Mouse (Mus musculus) thymus, postnatal 0 days (tissue): Measurements from ENCODE around the gene Six4. TPM values are rescaled to one million over a fixed set of nuclear protein-coding genes. Genes with fewer than 3 reads are reported as not detected.
"Not testable (repeated sequence)": the region's sequence is repeated elsewhere in the genome, so short reads cannot be mapped to it uniquely, and the experiment has no call there.

Experiments used
- DNase-seq: peaks from one replicate; pipeline ENCODE4 v3.0.0-alpha.2; 2015; ENCODE audit warnings: low spot score
- polyA plus RNA-seq: library from polyadenylated mRNA; unstranded; fragments of >200 nt; fragmentation: Nextera tagmentation; extraction: Ambion mirVana; gene quantifications from 2 replicates; pipeline ENCODE4 v1.2.1, GENCODE M21; 2015

Six4 gene
- polyA plus RNA-seq, 1 experiment from 2014 or later: 1.8 TPM

DNA sequence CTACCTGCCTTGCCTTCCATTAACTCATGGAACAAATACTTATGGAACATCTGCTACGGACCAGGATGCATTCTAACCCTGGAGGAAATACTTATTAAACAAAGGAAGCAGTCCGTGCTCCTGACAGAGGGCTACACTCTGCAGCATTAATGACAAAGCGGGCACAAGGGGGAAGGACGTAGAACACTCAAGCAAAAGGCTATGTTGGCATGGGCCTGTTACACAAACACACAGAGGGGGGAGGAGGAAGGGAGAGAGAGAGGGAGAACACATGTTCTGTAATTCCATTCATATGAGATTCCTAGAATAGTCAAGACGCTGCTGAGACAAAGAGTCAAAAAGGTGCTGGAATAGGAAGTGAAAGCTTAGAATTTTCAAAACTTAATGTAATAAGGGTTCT lies 24.8 kb downstream of the Six4 start:
- no peak for DNase-seq

DNA sequence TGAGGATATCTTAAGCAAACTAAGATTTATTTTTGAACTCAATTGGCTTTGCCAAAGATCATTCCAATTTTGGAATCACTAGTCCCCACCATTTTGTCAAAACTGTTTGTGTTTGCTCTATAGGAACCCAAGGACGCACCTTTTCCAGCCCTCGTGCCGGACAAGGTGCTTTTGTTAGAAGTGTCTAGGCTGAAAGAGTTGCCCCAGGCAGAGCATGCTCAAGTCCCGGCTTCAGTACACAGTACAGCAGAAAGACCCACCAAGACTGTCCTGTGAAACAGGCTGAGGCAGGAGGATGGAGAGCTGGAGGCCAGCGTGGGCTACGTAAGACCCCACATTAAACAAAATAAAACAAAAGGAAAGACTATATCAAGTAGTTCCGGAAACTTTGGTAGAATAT lies 26.2 kb downstream of the Six4 start:
- DNase-seq: no peak

DNA sequence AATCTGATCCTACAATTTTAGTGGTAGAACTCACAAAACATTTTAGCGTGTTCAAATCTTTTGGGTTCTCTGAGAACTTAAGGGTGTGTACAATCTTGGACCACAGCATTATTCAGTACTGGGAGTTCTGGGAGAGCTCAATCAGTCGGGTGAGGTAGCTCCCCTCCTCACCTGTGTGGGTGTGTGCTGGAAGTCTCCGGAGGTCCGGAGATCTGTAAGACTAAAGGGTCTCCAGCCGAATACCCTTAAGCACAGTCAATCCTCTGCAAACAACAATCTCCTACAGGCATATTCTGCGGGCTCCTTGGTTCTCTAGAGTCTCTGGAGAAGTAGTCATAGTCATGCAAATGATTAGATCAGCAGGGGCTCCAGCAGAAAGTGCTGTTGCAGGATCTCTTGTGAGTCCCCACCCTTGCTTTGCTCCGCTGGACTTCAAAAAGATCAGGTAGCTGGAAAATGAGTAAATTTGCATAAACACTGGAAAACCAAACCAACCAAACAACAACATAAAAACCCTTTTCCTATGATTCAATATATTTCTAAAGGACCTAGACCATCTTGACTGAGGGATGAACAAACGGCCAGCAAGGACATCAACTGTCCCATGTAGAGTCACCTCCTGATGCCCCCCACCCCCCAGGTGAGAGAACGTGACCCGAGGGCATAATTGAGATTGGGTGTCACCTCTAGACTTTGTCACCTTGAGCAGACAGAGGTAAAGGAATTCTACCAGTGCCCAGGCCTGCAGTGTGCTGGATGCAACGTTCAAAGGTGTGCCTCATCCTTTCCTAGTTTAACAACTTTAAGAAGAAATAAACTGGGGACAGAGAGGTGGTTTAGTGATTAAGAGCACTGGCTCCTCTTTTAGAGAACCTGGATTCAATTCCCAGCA lies 27.3 kb downstream of the Six4 start:
- DNase-seq: no peak

DNA sequence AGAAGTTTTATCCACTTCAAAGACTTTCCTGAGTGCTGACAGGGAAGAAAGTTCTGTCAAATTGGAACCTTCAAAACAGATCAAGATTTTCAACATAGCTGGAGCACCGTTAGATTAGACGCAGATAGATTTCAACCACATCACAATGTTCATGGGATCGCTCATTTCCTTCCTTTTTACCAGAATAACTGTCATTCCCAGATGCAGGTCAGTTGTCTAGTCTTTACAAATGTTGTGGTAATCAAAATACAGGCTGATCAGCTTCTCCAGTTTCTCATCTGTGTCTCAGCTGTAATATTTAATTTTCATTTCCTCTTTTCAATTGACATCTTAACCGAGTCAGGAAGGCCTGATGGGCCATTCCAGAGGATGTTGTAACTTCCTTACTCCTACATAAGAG lies 29.5 kb downstream of the Six4 start:
- DNase-seq: no peak

DNA sequence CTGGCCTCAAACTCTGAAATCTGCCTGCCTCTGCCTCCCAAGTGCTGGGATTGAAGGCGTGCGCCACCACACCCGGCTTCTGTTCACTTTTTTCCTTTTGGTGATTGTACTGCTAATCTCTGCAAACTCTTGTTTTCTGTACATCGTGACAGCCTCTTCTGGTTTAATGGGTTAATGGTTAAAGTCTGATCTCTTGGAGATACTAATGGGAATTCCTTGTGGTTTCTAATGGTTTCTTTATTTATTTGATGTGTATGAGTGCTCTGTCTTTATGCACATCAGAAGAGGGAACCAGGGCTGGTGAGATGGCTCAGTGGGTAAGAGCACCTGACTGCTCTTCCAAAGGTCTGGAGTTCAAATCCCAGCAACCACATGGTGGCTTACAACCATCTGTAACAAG lies 31.4 kb downstream of the Six4 start:
- not testable (repeated sequence) for DNase-seq

DNA sequence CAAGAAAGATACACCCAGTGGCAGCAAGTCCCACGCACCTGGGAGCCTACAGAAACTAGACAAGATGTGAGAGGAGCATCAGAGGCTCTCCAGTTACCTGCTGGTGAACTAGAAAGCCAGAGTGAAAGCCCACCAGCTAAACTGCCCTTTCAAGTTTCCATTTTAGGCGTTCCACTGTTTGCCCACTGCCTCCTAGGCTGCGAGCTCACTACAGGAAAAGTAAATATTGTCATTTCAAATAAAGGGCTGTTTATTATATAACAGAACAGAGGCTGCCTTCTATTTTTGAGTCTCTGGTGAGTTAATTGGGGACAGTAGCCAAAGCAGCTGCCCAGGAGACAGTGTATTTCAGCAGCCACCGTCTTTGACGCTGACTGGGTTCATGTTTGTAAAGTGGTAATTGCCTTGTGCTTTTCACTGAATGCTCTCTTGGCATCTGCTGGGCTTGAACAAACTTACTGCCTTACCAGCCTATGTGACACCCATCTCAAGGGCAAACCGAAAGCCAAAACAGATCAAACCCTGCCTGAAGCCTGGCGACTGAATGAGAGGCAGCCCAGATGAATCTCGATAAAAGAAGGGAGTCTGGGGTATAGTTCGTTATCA lies 52.3 kb downstream of the Six4 start:
- DNase-seq: no peak

DNA sequence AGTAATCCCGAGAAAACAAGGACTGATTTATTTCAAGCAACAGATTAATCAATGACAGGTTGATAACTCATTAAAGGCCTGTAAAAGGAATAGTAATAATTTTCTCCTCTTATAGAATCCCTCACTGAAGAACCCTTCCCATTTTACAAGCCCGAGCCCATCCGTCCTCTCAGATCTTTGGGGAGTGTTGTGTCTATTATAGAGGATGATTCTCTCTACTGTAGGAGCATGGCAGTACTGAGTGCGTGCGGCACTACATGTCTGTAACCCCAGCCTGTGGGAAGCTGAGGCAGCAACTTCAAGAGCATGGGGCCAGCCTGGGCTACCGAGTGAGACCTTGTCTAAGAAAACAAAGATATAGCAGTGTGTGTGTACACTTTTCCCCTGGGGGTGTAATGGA lies 55.8 kb downstream of the Six4 start:
- no peak for DNase-seq

DNA sequence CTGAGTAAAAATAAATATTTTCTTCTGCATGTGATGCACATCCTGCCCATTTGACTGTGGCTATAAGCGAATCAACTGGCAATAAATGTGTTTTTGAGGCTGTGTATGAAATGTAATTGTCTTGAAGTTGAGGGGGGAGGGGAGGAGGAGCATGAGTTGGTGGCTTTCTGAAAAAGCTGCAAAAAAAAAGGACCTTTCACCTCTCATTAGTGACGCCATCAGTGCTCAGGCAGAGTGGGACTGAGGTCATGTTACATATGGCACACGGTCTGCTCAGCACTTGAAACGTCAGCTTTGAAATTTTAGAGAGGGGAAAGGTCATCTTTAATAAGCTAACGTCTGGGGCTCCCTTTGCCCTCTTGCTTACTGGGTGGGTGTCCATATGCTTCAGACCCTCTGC lies 57.8 kb downstream of the Six4 start:
- no peak for DNase-seq

DNA sequence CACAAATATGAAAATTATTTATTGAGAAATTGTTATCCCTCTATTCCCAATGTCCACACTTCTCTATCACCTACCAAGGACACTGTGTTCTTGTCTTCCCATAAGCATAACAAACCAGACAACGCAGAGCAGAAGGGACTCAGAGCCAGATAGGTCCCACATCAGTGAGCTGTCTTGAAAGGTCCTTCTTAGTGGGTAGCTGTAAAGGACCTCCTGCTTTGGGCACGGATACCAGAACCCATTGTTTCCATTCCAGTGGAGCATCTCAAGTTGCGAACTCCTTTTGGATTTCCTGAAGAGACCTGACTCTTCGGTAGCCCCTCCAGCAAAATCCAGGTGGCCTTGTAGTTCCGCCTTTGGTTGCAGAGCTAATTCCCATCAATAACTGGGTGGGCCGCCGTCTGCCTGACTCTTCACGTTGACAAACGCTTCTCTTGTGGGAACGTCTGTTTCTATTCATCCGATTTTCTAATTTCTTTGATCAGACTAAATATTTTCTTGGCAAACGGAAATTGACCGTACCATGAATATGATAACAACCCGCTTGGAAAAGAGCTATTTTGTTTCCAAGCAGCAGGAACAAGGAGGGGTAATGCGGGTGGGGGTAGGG lies 58.6 kb downstream of the Six4 start:
- DNase-seq: no peak

DNA sequence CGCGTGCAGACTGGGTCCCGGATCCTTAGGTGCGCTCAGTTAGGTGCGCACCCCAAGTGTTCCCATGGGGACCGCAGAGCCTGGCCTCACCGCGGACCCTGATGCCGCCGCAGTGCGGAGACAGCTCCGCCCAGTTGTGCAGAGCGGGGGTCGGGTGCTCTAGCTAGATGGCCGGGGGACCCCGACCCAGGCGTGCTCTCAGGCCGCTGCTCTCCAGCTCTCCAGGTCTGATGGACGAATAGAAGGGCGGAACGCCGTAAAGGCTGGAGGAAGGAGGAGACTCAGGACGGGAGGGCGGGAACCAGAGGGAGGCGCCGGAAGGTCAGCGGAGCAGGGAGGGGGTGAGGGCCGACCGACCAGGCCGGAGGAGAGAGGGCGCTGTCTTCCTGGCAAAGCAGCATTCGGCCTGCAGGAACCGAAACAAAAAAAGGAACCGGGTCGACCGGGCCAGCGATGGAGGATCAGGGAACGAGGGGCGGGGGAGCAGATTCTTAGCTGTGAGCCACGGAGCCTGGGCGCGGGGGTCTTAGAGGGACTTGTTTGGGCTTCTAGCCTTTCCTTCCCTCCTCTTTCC lies 59.5 kb downstream of the Six4 start, which contains the start of gene Six1:
Gene Six1 (minus strand): TSS at position 220 of the 574 bp plus-strand sequence.
- no peak for DNase-seq

DNA sequence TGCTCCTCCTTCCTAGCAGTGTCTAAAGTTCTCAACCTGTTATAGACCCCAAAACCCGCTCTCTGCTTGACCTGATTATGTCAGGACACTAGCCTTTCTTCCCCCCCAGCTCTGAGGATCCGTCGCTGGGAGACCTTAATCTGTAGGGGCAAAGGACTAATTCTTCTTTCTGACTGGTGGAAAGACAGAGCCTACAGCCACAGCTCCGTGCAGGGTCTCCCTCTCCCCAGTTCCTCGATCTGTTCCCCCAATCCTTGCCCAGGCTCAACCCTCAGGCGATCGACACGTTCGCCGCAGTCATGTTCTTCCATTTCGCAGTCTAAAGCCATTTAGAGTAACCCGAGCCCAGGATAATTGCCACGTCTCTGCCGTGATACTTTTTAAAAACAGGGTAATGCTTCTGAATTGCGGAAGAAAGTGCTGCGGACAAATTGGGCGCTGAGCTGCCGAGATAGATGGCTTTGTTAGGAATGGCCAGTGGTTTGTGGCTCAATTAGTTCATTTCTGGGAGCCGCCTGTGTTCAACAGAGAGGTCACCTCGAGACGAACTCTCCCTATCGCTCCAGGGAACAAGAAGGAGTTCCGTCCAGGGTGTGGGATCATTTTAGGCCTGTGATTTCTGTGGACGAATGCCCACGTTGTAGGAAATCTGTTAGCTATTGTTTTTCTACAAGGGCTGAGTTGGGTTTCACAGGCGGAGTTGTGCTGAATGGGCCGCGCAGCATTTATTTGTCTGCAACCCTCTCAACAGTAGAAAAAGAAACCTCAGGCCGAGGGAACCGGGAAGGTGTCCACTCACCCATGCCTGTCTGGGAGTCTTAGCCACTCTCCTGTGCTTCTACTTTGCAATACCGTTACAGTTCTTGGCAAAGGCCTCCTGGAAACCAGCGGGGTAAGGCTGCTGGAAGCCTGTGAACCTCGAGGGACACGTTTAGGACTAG lies 60.3 kb downstream of the Six4 start:
- no peak for DNase-seq

DNA sequence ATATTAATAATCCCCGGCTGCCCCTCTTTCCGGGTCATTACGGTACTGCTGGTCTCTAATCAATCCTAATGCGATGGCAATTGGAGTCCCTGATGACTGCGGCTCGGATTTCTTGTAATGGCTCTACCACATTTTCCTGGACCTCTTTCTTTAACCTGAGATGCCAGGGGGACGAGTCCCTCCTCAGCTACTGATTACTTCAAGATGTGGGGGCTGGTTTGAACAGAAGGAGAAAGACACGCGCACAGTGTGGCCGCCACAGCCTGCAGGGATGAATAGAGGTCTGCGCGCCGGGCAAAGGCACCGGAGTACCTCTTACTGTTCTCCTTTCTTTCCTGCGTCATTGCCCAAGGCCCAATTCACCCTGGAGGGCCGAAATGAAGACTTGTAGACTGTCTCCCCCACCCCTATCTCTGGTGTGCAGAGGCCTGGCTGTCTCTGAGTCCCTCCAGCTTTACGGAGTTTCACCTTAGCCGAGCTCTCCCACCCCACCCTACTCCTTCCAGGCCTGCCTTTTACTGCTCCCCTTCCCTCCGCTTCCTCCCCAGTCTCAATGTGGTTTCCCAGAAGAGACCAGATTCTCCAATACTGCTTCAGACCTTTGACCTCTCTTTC lies 61.1 kb downstream of the Six4 start:
- DNase-seq: no peak

DNA sequence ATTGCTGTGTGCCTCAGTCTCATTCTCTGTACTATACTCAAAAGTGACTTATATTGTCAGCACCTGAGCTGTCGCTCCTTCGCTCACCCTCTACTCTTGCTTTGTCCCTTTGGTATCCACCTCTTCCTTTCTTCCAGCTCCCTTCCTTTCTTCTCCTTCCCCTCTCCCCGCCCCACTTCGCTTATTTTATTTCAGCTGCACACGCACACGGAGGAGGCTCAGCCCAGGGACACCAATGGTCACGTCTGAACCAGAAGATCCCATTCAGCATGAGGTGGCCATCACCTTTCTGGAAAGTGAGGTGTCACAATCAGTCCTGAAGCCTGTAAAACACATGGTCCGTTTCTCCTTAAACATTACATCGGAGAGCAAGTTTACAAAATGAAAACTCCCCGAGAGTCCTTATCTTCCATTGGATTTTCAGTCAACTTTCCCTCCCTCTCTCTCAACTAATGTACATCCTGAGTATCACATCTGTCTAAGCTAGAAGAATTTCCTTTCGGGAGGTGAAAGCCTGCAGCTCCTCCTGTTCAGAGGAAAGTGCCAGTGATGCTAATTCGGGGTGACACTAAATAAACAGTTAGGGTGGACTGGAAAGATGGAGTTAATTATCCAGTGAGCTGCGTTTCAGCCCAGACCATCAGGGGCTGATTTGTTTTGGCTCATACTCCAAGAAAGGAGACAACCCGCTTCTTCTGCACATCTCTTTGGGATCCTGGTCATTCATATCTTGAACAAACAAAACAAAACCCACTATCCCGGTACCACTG lies 62.3 kb downstream of the Six4 start:
- no peak for DNase-seq

DNA sequence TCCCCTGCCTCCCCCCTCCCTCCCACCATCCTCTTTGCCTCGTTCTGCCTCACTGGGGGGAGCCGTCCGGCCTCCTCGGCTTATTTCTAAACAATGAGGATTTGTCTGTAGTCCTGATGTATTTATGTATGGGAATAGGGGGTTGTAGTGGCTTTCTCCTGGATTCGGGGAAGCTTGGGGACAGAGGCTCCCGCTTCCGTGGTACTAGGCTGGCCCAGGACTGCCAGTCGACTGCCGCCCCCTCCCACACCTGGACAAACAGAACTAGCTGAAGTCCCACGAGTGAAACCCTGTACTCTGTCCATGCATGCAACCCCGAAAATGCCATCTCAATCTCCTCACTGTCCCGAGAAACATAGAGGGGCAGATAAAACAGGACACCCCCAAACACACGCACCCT lies 63.0 kb downstream of the Six4 start:
- no peak for DNase-seq

Other genes starting within 250 kb of the Six4 start
- gene Six6, start 173.6 kb downstream of the Six4 start, polyA plus RNA-seq: not detected in 2 replicates
- gene 4930447C04Rik, start 172.7 kb downstream of the Six4 start, polyA plus RNA-seq: 0.94 and 1.5 TPM in 2 replicates
- 11.2 and 13.3 TPM in 2 replicates for gene Six1, start 59.6 kb downstream of the Six4 start, polyA plus RNA-seq
- 37.2 and 37.5 TPM in 2 replicates for gene Mnat1, start 10.3 kb upstream of the Six4 start, polyA plus RNA-seq
- gene Trmt5, start 173.3 kb upstream of the Six4 start, polyA plus RNA-seq: 19.5 and 20.9 TPM in 2 replicates
- 5.7 and 9.3 TPM in 2 replicates for gene Slc38a6, start 173.3 kb upstream of the Six4 start, polyA plus RNA-seq